Mouse (Mus musculus) lung, postnatal 0 days (tissue): Measurements from ENCODE around the gene Hint1. TPM values are rescaled to one million over a fixed set of nuclear protein-coding genes. Genes with fewer than 3 reads are reported as not detected.

ENCODE experiments used
- ATAC-seq: fragments of 200-750 bp; cut with Nextera tagmentation; 2 replicates; pipeline ENCODE4 v1.8.0; 2017; ENCODE audit warnings: moderate library complexity
- DNase-seq: peaks from one replicate; pipeline ENCODE4 v3.0.0-alpha.2; 2016; ENCODE audit warnings: low spot score
- H3K27ac ChIP-seq: fragments of 300-500 bp; sonication (generic); 2 replicates; pipeline ENCODE4 v1.5.1; 2014; ENCODE audit warnings: antibody characterized with exemption, mild to moderate bottlenecking, low read length, mixed read lengths
- H3K27me3 ChIP-seq: fragments of 300-500 bp; sonication (generic); replicated peaks from 2 replicates; pipeline ENCODE4 v1.6.1; 2014; ENCODE audit warnings: low read length, mixed read lengths; ENCODE audit not compliant: insufficient read depth
- H3K36me3 ChIP-seq: fragments of 300-500 bp; sonication (generic); 2 replicates; pipeline ENCODE4 v1.6.1; 2014; ENCODE audit warnings: low read length, mixed read lengths; ENCODE audit not compliant: insufficient read depth
- H3K4me1 ChIP-seq: fragments of 300-500 bp; sonication (generic); 2 replicates; pipeline ENCODE4 v1.6.1; 2014; ENCODE audit warnings: antibody characterized with exemption, low read depth, low read length, mixed read lengths; ENCODE audit not compliant: insufficient read depth
- H3K4me2 ChIP-seq: fragments of 300-500 bp; sonication (generic); replicated peaks from 2 replicates; pipeline ENCODE4 v1.6.1; 2014; ENCODE audit warnings: low read depth, mild to moderate bottlenecking, low read length, moderate library complexity, mixed read lengths
- H3K4me3 ChIP-seq: fragments of 300-500 bp; sonication (generic); 2 replicates; pipeline ENCODE4 v1.5.1; 2014; ENCODE audit warnings: low read depth, low read length
- H3K9ac ChIP-seq: fragments of 300-500 bp; sonication (generic); replicated peaks from 2 replicates; pipeline ENCODE4 v1.6.1; 2014; ENCODE audit warnings: low read depth, mild to moderate bottlenecking
- H3K9me3 ChIP-seq: fragments of 300-500 bp; sonication (generic); 2 replicates; pipeline ENCODE4 v1.6.1; 2016; ENCODE audit warnings: low read length, mixed read lengths
- CTCF ChIP-seq: IDR thresholded peaks from 2 replicates; pipeline ENCODE4 v1.5.1; 2016; ENCODE audit warnings: antibody characterized with exemption, mild to moderate bottlenecking
- EP300 ChIP-seq: IDR thresholded peaks from 2 replicates; pipeline ENCODE4 v1.6.1; 2016; ENCODE audit warnings: antibody characterized with exemption, mild to moderate bottlenecking, control low read depth
- WGBS: fragments of 180-500 bp; shearing (Covaris S2); extraction: QIAGEN DNeasy Blood & Tissue Kit; methylation state at CpG from one replicate; pipeline ENCODE4 v1.1.7; 2014; 5-methylcytosine and 5-hydroxymethylcytosine counted together
- polyA plus RNA-seq: library from polyadenylated mRNA; unstranded; fragments of >200 nt; fragmentation: Nextera tagmentation; extraction: Ambion mirVana; gene quantifications from 2 replicates; pipeline ENCODE4 v1.2.1, GENCODE M21; 2015

Hint1 gene
- polyA plus RNA-seq, 1 experiment from 2014 or later: 528 TPM

GRCm38 (mm10) chr11:54860256-54861038 lies 5.7 kb upstream of the Hint1 start, which contains the start of gene Lyrm7:
Lyrm7 (minus strand) TSS chr11:54860916.
- Histone ChIP-seq H3K9ac (peak within 1 kb of the TSS; percentile 65), H3K9me3 (no peaks in the 10 kb centered on the region), H3K36me3 (no peaks in the 10 kb centered on the region), H3K27me3 (no peaks in the 10 kb centered on the region), H3K4me3 (peak within 1 kb of the TSS; percentile 61), H3K4me1 (no peaks in the 10 kb centered on the region), H3K27ac (peak within 1 kb of the TSS; percentile 89), H3K4me2 (peak within 1 kb of the TSS; percentile 70)
- DNase-seq (peak; percentile 99), ATAC-seq (peak; percentile 98)
- WGBS: under 1% methylated on average over 42 of the region's 42 CpGs
- peak; percentile 43 for TF ChIP-seq CTCF
- TF ChIP-seq EP300: peak; percentile 85

- 84% methylated on average over 5 of the region's 5 CpGs for WGBS
- Histone ChIP-seq H3K27me3 (no peaks in the 10 kb centered on the region), H3K9me3 (no peaks in the 10 kb centered on the region), H3K4me2 (no peak overlapping the region), H3K36me3 (no peaks in the 10 kb centered on the region), H3K4me1 (no peaks in the 10 kb centered on the region), H3K9ac (no peak overlapping the region), H3K27ac (peak overlapping the region; percentile 89; the same call in 1 of the 2 replicates), H3K4me3 (no peak overlapping the region)
- TF ChIP-seq EP300 (no peak), CTCF (no peak)
- no peak for DNase-seq
- no peak for ATAC-seq
Measured at GRCm38 (mm10) chr11:54861471-54862420, 4.4 kb upstream of the Hint1 start.

- Histone ChIP-seq H3K4me2 (no peak overlapping the region), H3K4me3 (no peak overlapping the region), H3K9me3 (no peaks in the 10 kb centered on the region), H3K4me1 (no peaks in the 10 kb centered on the region), H3K36me3 (no peaks in the 10 kb centered on the region), H3K27ac (no peak overlapping the region), H3K27me3 (no peaks in the 10 kb centered on the region), H3K9ac (no peak overlapping the region)
- ATAC-seq (no peak), DNase-seq (peak; percentile 69)
- WGBS: 38% methylated on average over 10 of the region's 10 CpGs
- TF ChIP-seq CTCF: peak; percentile 87
- TF ChIP-seq EP300: no peak
Measured at GRCm38 (mm10) chr11:54862621-54863520, 3.3 kb upstream of the Hint1 start.

- H3K27me3 ChIP-seq: no peaks in the 10 kb centered on the region
- DNase-seq (no peak), ATAC-seq (no peak)
- TF ChIP-seq EP300 (no peak), CTCF (no peak)
- peak overlapping the region; percentile 93 for H3K27ac ChIP-seq
- H3K4me3 ChIP-seq: peak overlapping the region; percentile 82
- H3K36me3 ChIP-seq: no peaks in the 10 kb centered on the region
- peak overlapping the region; percentile 83 for H3K4me2 ChIP-seq
- H3K4me1 ChIP-seq: no peaks in the 10 kb centered on the region
- WGBS: 66% methylated on average over 6 of the region's 6 CpGs
- H3K9me3 ChIP-seq: no peaks in the 10 kb centered on the region
- peak overlapping the region; percentile 78; the same call in 1 of the 2 replicates for H3K9ac ChIP-seq
Measured at GRCm38 (mm10) chr11:54865330-54866085, 675 bp upstream of the Hint1 start.

GRCm38 (mm10) chr11:54867049-54867385 lies 834 bp downstream of the Hint1 start:
- TF ChIP-seq CTCF (no peak), EP300 (no peak)
- Histone ChIP-seq H3K36me3 (peaks cover 11% of the 10 kb centered on the region; the same call in 1 of the 2 replicates), H3K9me3 (no peaks in the 10 kb centered on the region), H3K27me3 (no peaks in the 10 kb centered on the region), H3K4me1 (no peaks in the 10 kb centered on the region), H3K9ac (peak overlapping the region; percentile 78), H3K4me2 (peak overlapping the region; percentile 83), H3K27ac (peak overlapping the region; percentile 93), H3K4me3 (peak overlapping the region; percentile 82)
- peak; percentile 69 for DNase-seq
- ATAC-seq: peak; percentile 13; the same call in 1 of the 2 replicates
- WGBS: 1% methylated on average over 5 of the region's 5 CpGs
